Mouse (Mus musculus): ENCODE measurements around the gene Dhrs9. TPM values are rescaled to one million over a fixed set of nuclear protein-coding genes. Genes with fewer than 3 reads are reported as not detected.
"Not testable (repeated sequence)": the region's sequence is repeated elsewhere in the genome, so short reads cannot be mapped to it uniquely, and the experiment has no call there.

Dhrs9 gene
- total RNA-seq (2012; rRNA removed), result not detected in 2 replicates
- not detected in 2 replicates for total RNA-seq (2014; rRNA removed)
- polyA plus RNA-seq (2012; ENCODE audit: insufficient read length, low read depth), result not detected in 2 replicates

DNA sequence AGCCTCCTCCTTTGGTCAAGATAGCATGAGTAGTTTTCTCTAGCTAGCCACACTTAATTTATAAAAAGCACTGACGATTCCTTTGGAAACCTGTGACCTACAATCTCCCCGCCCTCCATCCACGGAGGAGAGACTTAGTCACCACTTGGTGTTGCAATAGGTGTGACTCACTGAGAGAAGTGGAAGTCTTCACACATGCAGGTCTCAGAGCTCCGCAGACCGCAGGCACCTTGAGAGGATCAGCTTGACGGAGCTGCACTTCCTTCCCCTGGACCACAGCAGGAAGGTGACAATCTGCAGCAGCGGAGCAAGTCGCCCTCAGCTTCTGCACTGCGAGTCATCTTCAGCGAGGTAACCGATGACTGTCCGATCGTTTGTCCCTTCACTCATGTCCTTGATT is at the start of gene Dhrs9:
Gene Dhrs9 (plus strand): TSS at position 165 of the 400 bp plus-strand sequence.
- H3K36me3 ChIP-seq (replicated peaks in 1 of 2; ENCODE audit: control insufficient read depth in 1 of 2, insufficient read depth in 1 of 2, low read length in 1 of 2), result no peaks in the 10 kb centered on the region
- in situ Hi-C loops (cut with MboI; ENCODE audit: low pct_ligation_motif_present, low pct_unique_long_range_greater_than_20kb, low sequenced_read_pairs), result no loop called here
- dilution Hi-C loops (cut with MboI; ENCODE audit: extremely low pct_ligation_motif_present, extremely low pct_unique_long_range_greater_than_20kb, low sequenced_read_pairs), result no loop called here
- H3K9ac ChIP-seq (ENCODE audit: insufficient read depth, low read depth), result no peak within 1 kb of the TSS
- peaks cover 8 to 30% of the 10 kb centered on the region in 2 experiments for H3K4me1 ChIP-seq (ENCODE audit: control insufficient read depth in 1 of 2, insufficient read depth in 2 of 2)
- H3K4me2 ChIP-seq (ENCODE audit: insufficient read depth, low read depth, poor library complexity, severe bottlenecking), result peak within 1 kb of the TSS; percentile 39; the same call in 1 of the 2 replicates
- no peaks in the 10 kb centered on the region for H3K9me3 ChIP-seq (replicated peaks; ENCODE audit: low read length)
- H3K79me2 ChIP-seq (replicated peaks; ENCODE audit: control insufficient read depth, extremely low read depth, insufficient read depth, poor library complexity, severe bottlenecking), result no peaks in the 10 kb centered on the region
- no peak within 1 kb of the TSS for H3K27ac ChIP-seq (ENCODE audit: insufficient read depth, low read depth)
- H3K27me3 ChIP-seq (replicated peaks), result no peaks in the 10 kb centered on the region
- TF ChIP-seq NELFE (IDR thresholded peaks at IDR 0.05; ENCODE audit: low read depth, low read length), result no peak
- TF ChIP-seq ETS1 (conservative IDR thresholded peaks at IDR 0.05; ENCODE audit: low read depth, low read length), result peak; percentile 85
- TF ChIP-seq POLR2A (IDR thresholded peaks at IDR 0.05; ENCODE audit: low read depth, low read length), result no peak
- no peak for TF ChIP-seq CHD2 (IDR thresholded peaks at IDR 0.05; ENCODE audit: low read length)
- TF ChIP-seq BHLHE40 (IDR thresholded peaks at IDR 0.05; ENCODE audit: low read depth, low read length), result peak; percentile 71
- no peak for TF ChIP-seq RCOR1 (conservative IDR thresholded peaks at IDR 0.05; ENCODE audit: low read depth, low read length)
- no peak for TF ChIP-seq E2F4 (IDR thresholded peaks at IDR 0.05; ENCODE audit: insufficient replicate concordance, low read depth, low read length)
- no peak for TF ChIP-seq MEF2A (IDR thresholded peaks at IDR 0.05; ENCODE audit: borderline replicate concordance, low read depth, low read length)
- TF ChIP-seq TBP (conservative IDR thresholded peaks at IDR 0.05; ENCODE audit: low read depth, low read length), result peak; percentile 66; the same call in 1 of the 2 replicates
- TF ChIP-seq HCFC1 (IDR thresholded peaks at IDR 0.05; ENCODE audit: low read depth, low read length), result no peak
- no peak for TF ChIP-seq CHD1 (IDR thresholded peaks at IDR 0.05; ENCODE audit: low read depth, low read length)
- H3K4me3 ChIP-seq (replicated peaks in 1 of 3; ENCODE audit: low read depth in 2 of 3, low read length in 2 of 3, poor library complexity in 1 of 3), result no peak within 1 kb of the TSS
- peak; percentile 85 for DNase-seq (ENCODE audit: extremely low read depth)

DNA sequence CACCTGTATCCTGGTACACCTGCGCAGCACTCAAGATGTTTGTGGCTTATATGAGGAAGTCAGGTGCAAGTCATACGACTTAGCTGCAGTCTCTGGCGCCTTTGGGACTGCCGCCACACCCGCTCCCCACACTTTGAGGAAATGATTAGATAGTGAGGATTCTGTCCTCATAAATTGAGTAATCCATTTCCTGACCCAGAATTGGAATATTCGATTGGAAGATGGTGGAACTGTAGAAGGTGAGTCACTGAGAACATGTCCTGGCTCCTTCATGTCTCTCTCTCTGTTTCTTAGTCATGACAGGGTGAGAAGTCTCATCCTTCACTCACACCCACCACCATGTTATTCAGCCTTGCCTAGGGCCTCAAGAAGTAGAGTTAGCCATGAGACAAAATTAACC is 48.7 kb upstream of the Dhrs9 start:
- H3K9me3 ChIP-seq (replicated peaks; ENCODE audit: low read length); DNase-seq (ENCODE audit: extremely low read depth); H3K36me3 ChIP-seq (replicated peaks in 1 of 2; ENCODE audit: control insufficient read depth in 1 of 2, insufficient read depth in 1 of 2, low read length in 1 of 2); dilution Hi-C loops (cut with MboI; ENCODE audit: extremely low pct_ligation_motif_present, extremely low pct_unique_long_range_greater_than_20kb, low sequenced_read_pairs); H3K27ac ChIP-seq (ENCODE audit: insufficient read depth, low read depth); H3K9ac ChIP-seq (ENCODE audit: insufficient read depth, low read depth); H3K79me2 ChIP-seq (replicated peaks; ENCODE audit: control insufficient read depth, extremely low read depth, insufficient read depth, poor library complexity, severe bottlenecking); H3K27me3 ChIP-seq (replicated peaks); in situ Hi-C loops (cut with MboI; ENCODE audit: low pct_ligation_motif_present, low pct_unique_long_range_greater_than_20kb, low sequenced_read_pairs); H3K4me2 ChIP-seq (ENCODE audit: insufficient read depth, low read depth, poor library complexity, severe bottlenecking); H3K4me1 ChIP-seq (ENCODE audit: control insufficient read depth in 1 of 2, insufficient read depth in 2 of 2); H3K4me3 ChIP-seq (replicated peaks in 1 of 3; ENCODE audit: low read depth in 2 of 3, low read length in 2 of 3, poor library complexity in 1 of 3): not testable (repeated sequence)

DNA sequence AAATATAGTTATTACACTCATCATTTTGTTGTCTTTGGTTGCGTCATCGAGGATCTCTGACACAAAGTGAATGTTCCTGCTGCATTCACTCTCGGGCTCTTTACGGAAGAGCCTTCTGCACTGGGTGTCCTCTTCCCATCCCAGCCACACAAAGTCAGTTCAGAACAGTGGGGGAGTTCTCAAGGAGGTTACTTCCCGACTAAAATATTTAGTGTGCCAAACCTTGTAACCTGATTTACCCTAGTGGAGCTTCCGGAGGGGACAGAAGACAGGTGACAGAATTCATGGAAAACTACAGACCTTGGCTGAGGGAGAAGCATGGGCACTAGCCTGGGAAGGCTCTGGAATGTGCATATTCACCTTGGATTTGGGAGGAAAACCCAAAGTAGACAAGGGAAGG is 38.7 kb upstream of the Dhrs9 start:
- no peak overlapping the region for H3K4me2 ChIP-seq (ENCODE audit: insufficient read depth, low read depth, poor library complexity, severe bottlenecking)
- no peaks in the 10 kb centered on the region for H3K4me1 ChIP-seq (ENCODE audit: control insufficient read depth in 1 of 2, insufficient read depth in 2 of 2)
- in situ Hi-C loops (cut with MboI; ENCODE audit: low pct_ligation_motif_present, low pct_unique_long_range_greater_than_20kb, low sequenced_read_pairs) (no loop called here), dilution Hi-C loops (cut with MboI; ENCODE audit: extremely low pct_ligation_motif_present, extremely low pct_unique_long_range_greater_than_20kb, low sequenced_read_pairs) (no loop called here)
- no peak for TF ChIP-seq MAX (IDR thresholded peaks at IDR 0.05; ENCODE audit: low read length)
- no peaks in the 10 kb centered on the region for H3K79me2 ChIP-seq (replicated peaks; ENCODE audit: control insufficient read depth, extremely low read depth, insufficient read depth, poor library complexity, severe bottlenecking)
- no peaks in the 10 kb centered on the region for H3K27me3 ChIP-seq (replicated peaks)
- no peak overlapping the region for H3K4me3 ChIP-seq (replicated peaks in 1 of 3; ENCODE audit: low read depth in 2 of 3, low read length in 2 of 3, poor library complexity in 1 of 3)
- H3K9me3 ChIP-seq (replicated peaks; ENCODE audit: low read length), result no peaks in the 10 kb centered on the region
- no peak overlapping the region for H3K27ac ChIP-seq (ENCODE audit: insufficient read depth, low read depth)
- DNase-seq (ENCODE audit: extremely low read depth), result no peak
- no peaks in the 10 kb centered on the region for H3K36me3 ChIP-seq (replicated peaks in 1 of 2; ENCODE audit: control insufficient read depth in 1 of 2, insufficient read depth in 1 of 2, low read length in 1 of 2)
- no peak overlapping the region for H3K9ac ChIP-seq (ENCODE audit: insufficient read depth, low read depth)

All from CH12.LX (cell line).